Mouse (Mus musculus): Measurements from ENCODE around the gene Tmem33. TPM values are rescaled to one million over a fixed set of nuclear protein-coding genes. Genes with fewer than 3 reads are reported as not detected.

Tmem33 gene
- polyA plus RNA-seq, 1 experiment from 2014 or later: 67.5 TPM

GRCm38 (mm10) chr5:67279840-67280239 is 19.5 kb downstream of the Tmem33 start:
- no peak overlapping the region for H3K4me2 ChIP-seq (ENCODE audit: low read length)
- H3K27me3 ChIP-seq (ENCODE audit: control insufficient read depth, insufficient read depth, low read depth, low read length): no peaks in the 10 kb centered on the region
- H3K4me1 ChIP-seq (ENCODE audit: control insufficient read depth, insufficient read depth, low read length): no peaks in the 10 kb centered on the region
- no peak overlapping the region for H3K4me3 ChIP-seq (ENCODE audit: low read depth, low read length)
- H3K36me3 ChIP-seq (ENCODE audit: control insufficient read depth, insufficient read depth, low read length): 0 out of 2 replicates have a peak, but pooled peaks cover 7% of the 10 kb centered on the region
- no peak for ATAC-seq
- WGBS: 98% methylated on average over 4 of the region's 4 CpGs
- H3K27ac ChIP-seq (ENCODE audit: low read length): no peak overlapping the region
- H3K9me3 ChIP-seq (replicated peaks; ENCODE audit: control insufficient read depth, low read length, poor library complexity, severe bottlenecking): no peaks in the 10 kb centered on the region
- H3K9ac ChIP-seq (ENCODE audit: low read depth, low read length): no peak overlapping the region

- WGBS: 93% methylated on average over 4 of the region's 4 CpGs
- Histone ChIP-seq H3K27ac (ENCODE audit: low read length) (no peak overlapping the region), H3K9ac (ENCODE audit: low read depth, low read length) (no peak overlapping the region), H3K4me3 (ENCODE audit: low read depth, low read length) (no peak overlapping the region), H3K4me2 (ENCODE audit: low read length) (no peak overlapping the region), H3K9me3 (replicated peaks; ENCODE audit: control insufficient read depth, low read length, poor library complexity, severe bottlenecking) (no peaks in the 10 kb centered on the region), H3K4me1 (ENCODE audit: control insufficient read depth, insufficient read depth, low read length) (no peaks in the 10 kb centered on the region), H3K27me3 (ENCODE audit: control insufficient read depth, insufficient read depth, low read depth, low read length) (no peaks in the 10 kb centered on the region), H3K36me3 (ENCODE audit: control insufficient read depth, insufficient read depth, low read length) (0 out of 2 replicates have a peak, but pooled peaks cover 9% of the 10 kb centered on the region)
- ATAC-seq: no peak
Measured at GRCm38 (mm10) chr5:67280400-67280799, 20.0 kb downstream of the Tmem33 start.

- Histone ChIP-seq H3K27ac (ENCODE audit: low read length) (no peak overlapping the region), H3K36me3 (ENCODE audit: control insufficient read depth, insufficient read depth, low read length) (no peaks in the 10 kb centered on the region), H3K4me2 (ENCODE audit: low read length) (no peak overlapping the region), H3K4me1 (ENCODE audit: control insufficient read depth, insufficient read depth, low read length) (no peaks in the 10 kb centered on the region), H3K9me3 (replicated peaks; ENCODE audit: control insufficient read depth, low read length, poor library complexity, severe bottlenecking) (no peaks in the 10 kb centered on the region), H3K4me3 (ENCODE audit: low read depth, low read length) (no peak overlapping the region), H3K9ac (ENCODE audit: low read depth, low read length) (no peak overlapping the region), H3K27me3 (ENCODE audit: control insufficient read depth, insufficient read depth, low read depth, low read length) (no peaks in the 10 kb centered on the region)
- ATAC-seq: no peak
- 86% methylated on average over 3 of the region's 3 CpGs for WGBS
Measured at GRCm38 (mm10) chr5:67295029-67295428, 34.7 kb downstream of the Tmem33 start.

- no peaks in the 10 kb centered on the region for H3K36me3 ChIP-seq (ENCODE audit: control insufficient read depth, insufficient read depth, low read length)
- no peak overlapping the region for H3K4me3 ChIP-seq (ENCODE audit: low read depth, low read length)
- ATAC-seq: no peak
- H3K27me3 ChIP-seq (ENCODE audit: control insufficient read depth, insufficient read depth, low read depth, low read length): no peaks in the 10 kb centered on the region
- no peaks in the 10 kb centered on the region for H3K4me1 ChIP-seq (ENCODE audit: control insufficient read depth, insufficient read depth, low read length)
- no peak overlapping the region for H3K27ac ChIP-seq (ENCODE audit: low read length)
- H3K9ac ChIP-seq (ENCODE audit: low read depth, low read length): no peak overlapping the region
- H3K4me2 ChIP-seq (ENCODE audit: low read length): no peak overlapping the region
- no peaks in the 10 kb centered on the region for H3K9me3 ChIP-seq (replicated peaks; ENCODE audit: control insufficient read depth, low read length, poor library complexity, severe bottlenecking)
- 87% methylated on average over 6 of the region's 6 CpGs for WGBS
Measured at GRCm38 (mm10) chr5:67295682-67296081, 35.3 kb downstream of the Tmem33 start.

- no peak overlapping the region for H3K27ac ChIP-seq (ENCODE audit: low read length)
- no peak overlapping the region for H3K9ac ChIP-seq (ENCODE audit: low read depth, low read length)
- WGBS: 91% methylated on average over 1 of the region's 1 CpGs
- no peaks in the 10 kb centered on the region for H3K9me3 ChIP-seq (replicated peaks; ENCODE audit: control insufficient read depth, low read length, poor library complexity, severe bottlenecking)
- H3K4me3 ChIP-seq (ENCODE audit: low read depth, low read length): no peak overlapping the region
- H3K4me2 ChIP-seq (ENCODE audit: low read length): no peak overlapping the region
- H3K36me3 ChIP-seq (ENCODE audit: control insufficient read depth, insufficient read depth, low read length): no peaks in the 10 kb centered on the region
- no peak for ATAC-seq
- H3K4me1 ChIP-seq (ENCODE audit: control insufficient read depth, insufficient read depth, low read length): no peaks in the 10 kb centered on the region
- H3K27me3 ChIP-seq (ENCODE audit: control insufficient read depth, insufficient read depth, low read depth, low read length): no peaks in the 10 kb centered on the region
Measured at GRCm38 (mm10) chr5:67296171-67296570, 35.8 kb downstream of the Tmem33 start.

GRCm38 (mm10) chr5:67297026-67297813 is 36.9 kb downstream of the Tmem33 start:
- Histone ChIP-seq H3K4me2 (ENCODE audit: low read length) (no peak overlapping the region), H3K27ac (ENCODE audit: low read length) (no peak overlapping the region), H3K27me3 (ENCODE audit: control insufficient read depth, insufficient read depth, low read depth, low read length) (no peaks in the 10 kb centered on the region), H3K9ac (ENCODE audit: low read depth, low read length) (no peak overlapping the region), H3K36me3 (ENCODE audit: control insufficient read depth, insufficient read depth, low read length) (no peaks in the 10 kb centered on the region), H3K4me1 (ENCODE audit: control insufficient read depth, insufficient read depth, low read length) (no peaks in the 10 kb centered on the region), H3K9me3 (replicated peaks; ENCODE audit: control insufficient read depth, low read length, poor library complexity, severe bottlenecking) (no peaks in the 10 kb centered on the region), H3K4me3 (ENCODE audit: low read depth, low read length) (no peak overlapping the region)
- no peak for ATAC-seq
- 91% methylated on average over 5 of the region's 5 CpGs for WGBS

- Histone ChIP-seq H3K36me3 (ENCODE audit: control insufficient read depth, insufficient read depth, low read length) (no peaks in the 10 kb centered on the region), H3K4me2 (ENCODE audit: low read length) (no peak overlapping the region), H3K9me3 (replicated peaks; ENCODE audit: control insufficient read depth, low read length, poor library complexity, severe bottlenecking) (no peaks in the 10 kb centered on the region), H3K4me1 (ENCODE audit: control insufficient read depth, insufficient read depth, low read length) (no peaks in the 10 kb centered on the region), H3K4me3 (ENCODE audit: low read depth, low read length) (no peak overlapping the region), H3K27me3 (ENCODE audit: control insufficient read depth, insufficient read depth, low read depth, low read length) (no peaks in the 10 kb centered on the region), H3K27ac (ENCODE audit: low read length) (no peak overlapping the region), H3K9ac (ENCODE audit: low read depth, low read length) (no peak overlapping the region)
- ATAC-seq: no peak
- WGBS: 95% methylated on average over 6 of the region's 6 CpGs
Measured at GRCm38 (mm10) chr5:67299847-67300412, 39.6 kb downstream of the Tmem33 start.

GRCm38 (mm10) chr5:67300926-67301597 is 40.7 kb downstream of the Tmem33 start:
- Histone ChIP-seq H3K4me1 (ENCODE audit: control insufficient read depth, insufficient read depth, low read length) (no peaks in the 10 kb centered on the region), H3K9me3 (replicated peaks; ENCODE audit: control insufficient read depth, low read length, poor library complexity, severe bottlenecking) (no peaks in the 10 kb centered on the region), H3K9ac (ENCODE audit: low read depth, low read length) (no peak overlapping the region), H3K36me3 (ENCODE audit: control insufficient read depth, insufficient read depth, low read length) (no peaks in the 10 kb centered on the region), H3K4me2 (ENCODE audit: low read length) (no peak overlapping the region), H3K4me3 (ENCODE audit: low read depth, low read length) (no peak overlapping the region), H3K27me3 (ENCODE audit: control insufficient read depth, insufficient read depth, low read depth, low read length) (no peaks in the 10 kb centered on the region), H3K27ac (ENCODE audit: low read length) (no peak overlapping the region)
- 95% methylated on average over 8 of the region's 8 CpGs for WGBS
- no peak for ATAC-seq

GRCm38 (mm10) chr5:67301722-67302331 is 41.5 kb downstream of the Tmem33 start:
- Histone ChIP-seq H3K9me3 (replicated peaks; ENCODE audit: control insufficient read depth, low read length, poor library complexity, severe bottlenecking) (no peaks in the 10 kb centered on the region), H3K27me3 (ENCODE audit: control insufficient read depth, insufficient read depth, low read depth, low read length) (no peaks in the 10 kb centered on the region), H3K36me3 (ENCODE audit: control insufficient read depth, insufficient read depth, low read length) (no peaks in the 10 kb centered on the region), H3K4me1 (ENCODE audit: control insufficient read depth, insufficient read depth, low read length) (no peaks in the 10 kb centered on the region), H3K27ac (ENCODE audit: low read length) (no peak overlapping the region), H3K4me2 (ENCODE audit: low read length) (no peak overlapping the region), H3K9ac (ENCODE audit: low read depth, low read length) (no peak overlapping the region), H3K4me3 (ENCODE audit: low read depth, low read length) (no peak overlapping the region)
- WGBS: 94% methylated on average over 7 of the region's 8 CpGs
- no peak for ATAC-seq

Measured in midbrain, embryonic 16.5 days (tissue).